Mouse (Mus musculus) neural tube, embryonic 13.5 days (tissue): ENCODE measurements at regions not wholly inside any gene's neighbourhood (a gene's known extent, or its start where the extent isn't known, plus 50 kb on each side); places are given as distances from the start of the nearest gene placed in this dataset.

Experiments used
- ATAC-seq: fragments of 200-750 bp; cut with Nextera tagmentation; 2 replicates; pipeline ENCODE4 v1.8.0; 2017; ENCODE audit warnings: low read depth, mild to moderate bottlenecking, moderate TSS enrichment, moderate library complexity
- H3K27ac ChIP-seq: fragments of 300-500 bp; sonication (generic); replicated peaks from 2 replicates; pipeline ENCODE4 v1.5.1; 2015; ENCODE audit warnings: moderate library complexity, mild to moderate bottlenecking, inconsistent platforms
- H3K27me3 ChIP-seq: fragments of 300-500 bp; sonication (generic); 2 replicates; pipeline ENCODE4 v1.6.1; 2015; ENCODE audit warnings: mild to moderate bottlenecking, inconsistent platforms
- H3K36me3 ChIP-seq: fragments of 300-500 bp; sonication (generic); 2 replicates; pipeline ENCODE4 v1.6.1; 2015; ENCODE audit warnings: mild to moderate bottlenecking, inconsistent platforms
- H3K4me1 ChIP-seq: fragments of 300-500 bp; sonication (generic); replicated peaks from 2 replicates; pipeline ENCODE4 v1.6.1; 2015; ENCODE audit warnings: inconsistent platforms
- H3K4me2 ChIP-seq: fragments of 300-500 bp; sonication (generic); 2 replicates; pipeline ENCODE4 v1.6.1; 2015; ENCODE audit warnings: inconsistent platforms, mild to moderate bottlenecking, moderate library complexity
- H3K4me3 ChIP-seq: fragments of 300-500 bp; sonication (generic); 2 replicates; pipeline ENCODE4 v1.5.1; 2015; ENCODE audit warnings: mild to moderate bottlenecking, inconsistent platforms
- H3K9ac ChIP-seq: fragments of 300-500 bp; sonication (generic); 2 replicates; pipeline ENCODE4 v1.6.1; 2015; ENCODE audit warnings: moderate library complexity, mild to moderate bottlenecking, inconsistent platforms
- H3K9me3 ChIP-seq: fragments of 300-500 bp; sonication (generic); 2 replicates; pipeline ENCODE4 v1.6.1; 2016; ENCODE audit warnings: inconsistent platforms
- WGBS: fragments of 180-500 bp; shearing (Covaris S2); methylation state at CpG from one replicate; pipeline ENCODE4 v1.1.7; 2015; 5-methylcytosine and 5-hydroxymethylcytosine counted together

GRCm38 (mm10) chr10:98837289-98838181 is 76.7 kb upstream of the Atp2b1 start:
- WGBS = 52% methylated on average over 16 of the region's 16 CpGs
- no peak overlapping the region for H3K4me3 ChIP-seq
- H3K27ac ChIP-seq = no peak overlapping the region
- no peaks in the 10 kb centered on the region for H3K36me3 ChIP-seq
- no peak overlapping the region for H3K4me2 ChIP-seq
- no peaks in the 10 kb centered on the region for H3K27me3 ChIP-seq
- no peak for ATAC-seq
- no peaks in the 10 kb centered on the region for H3K4me1 ChIP-seq
- H3K9me3 ChIP-seq = 0 out of 2 replicates have a peak, but pooled peaks cover 10% of the 10 kb centered on the region
- no peak overlapping the region for H3K9ac ChIP-seq

- Histone ChIP-seq H3K27ac (no peak overlapping the region), H3K4me2 (no peak overlapping the region), H3K27me3 (no peaks in the 10 kb centered on the region), H3K9me3 (peaks cover 26% of the 10 kb centered on the region), H3K36me3 (no peaks in the 10 kb centered on the region), H3K4me3 (no peak overlapping the region), H3K9ac (no peak overlapping the region), H3K4me1 (no peaks in the 10 kb centered on the region)
- WGBS = 90% methylated on average over 8 of the region's 8 CpGs
- no peak for ATAC-seq
These were observed 75.1 kb upstream of the Atp2b1 start for GRCm38 (mm10) chr10:98838926-98839679.

- H3K27ac ChIP-seq = no peak overlapping the region
- no peak overlapping the region for H3K4me3 ChIP-seq
- no peak overlapping the region for H3K4me2 ChIP-seq
- no peak for ATAC-seq
- no peak overlapping the region for H3K9ac ChIP-seq
- H3K9me3 ChIP-seq = peaks cover 34% of the 10 kb centered on the region
- H3K27me3 ChIP-seq = no peaks in the 10 kb centered on the region
- H3K36me3 ChIP-seq = no peaks in the 10 kb centered on the region
- no peaks in the 10 kb centered on the region for H3K4me1 ChIP-seq
- 95% methylated on average over 11 of the region's 11 CpGs for WGBS
These were observed 74.2 kb upstream of the Atp2b1 start for GRCm38 (mm10) chr10:98839963-98840362.

DNA sequence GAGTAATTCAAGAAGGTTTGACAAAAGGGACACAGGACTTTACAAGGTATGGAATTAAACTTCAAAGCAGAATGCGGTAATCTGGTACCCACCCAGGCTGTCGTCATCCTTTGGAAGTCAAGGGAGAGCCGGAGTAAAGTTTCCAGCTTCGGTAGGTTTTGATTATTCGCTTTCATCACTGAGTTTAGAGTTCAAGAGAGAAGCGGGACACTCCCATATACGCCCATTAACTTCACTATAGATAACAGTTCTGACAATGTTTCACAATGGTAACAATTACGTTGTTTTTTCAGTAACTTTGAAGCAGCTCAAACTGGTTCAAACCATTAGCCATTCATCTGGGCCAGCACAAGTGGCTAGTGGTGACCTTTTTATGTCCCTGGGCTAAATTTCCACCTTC is 73.8 kb upstream of the Atp2b1 start:
- H3K4me2 ChIP-seq = no peak overlapping the region
- no peaks in the 10 kb centered on the region for H3K27me3 ChIP-seq
- H3K36me3 ChIP-seq = no peaks in the 10 kb centered on the region
- H3K4me1 ChIP-seq = no peaks in the 10 kb centered on the region
- 81% methylated on average over 8 of the region's 8 CpGs for WGBS
- peaks cover 36% of the 10 kb centered on the region for H3K9me3 ChIP-seq
- no peak overlapping the region for H3K27ac ChIP-seq
- no peak for ATAC-seq
- no peak overlapping the region for H3K9ac ChIP-seq
- no peak overlapping the region for H3K4me3 ChIP-seq

DNA sequence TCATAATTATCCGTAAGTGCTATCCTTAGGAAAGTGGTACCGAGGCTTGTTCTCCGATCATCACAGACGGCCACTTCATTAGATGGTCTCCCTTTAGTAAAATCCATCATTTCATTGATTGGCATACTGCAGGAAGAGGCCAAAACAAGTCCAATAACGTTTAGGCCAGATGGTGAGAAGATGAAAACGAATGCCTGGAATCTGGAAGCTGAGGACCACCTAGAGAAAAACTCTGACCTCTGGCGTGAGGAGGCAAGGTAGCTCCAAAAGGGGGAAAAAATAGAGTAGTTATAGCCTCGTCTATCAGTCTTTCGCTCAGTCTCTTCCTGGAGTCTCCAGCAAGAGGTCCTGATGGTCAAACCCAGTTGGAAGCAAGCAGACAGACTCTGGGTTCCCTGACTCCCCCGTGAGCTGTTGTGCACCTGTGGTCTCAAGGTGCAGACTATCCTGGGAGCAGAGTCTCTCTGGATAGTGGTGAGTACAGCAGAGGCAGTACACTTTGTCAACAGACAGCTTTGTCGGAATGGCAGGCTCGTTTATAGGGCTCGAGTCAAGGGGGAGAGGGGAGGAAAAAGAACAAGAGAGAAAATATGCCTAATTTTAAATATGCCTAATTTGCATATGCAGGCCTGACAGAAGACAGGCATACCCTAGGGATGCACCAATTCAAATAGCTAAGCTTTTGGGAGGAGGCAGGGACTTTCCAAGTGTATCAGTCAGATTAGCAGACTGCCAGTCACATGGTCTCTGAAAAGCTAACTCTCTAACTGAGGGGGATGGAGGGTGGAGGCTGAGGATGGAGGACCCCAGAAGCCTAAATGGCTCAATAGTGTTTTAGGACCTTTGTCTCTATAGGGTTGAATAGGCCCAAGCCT is 73.0 kb upstream of the Atp2b1 start:
- no peak overlapping the region for H3K4me2 ChIP-seq
- H3K36me3 ChIP-seq = no peaks in the 10 kb centered on the region
- ATAC-seq = no peak
- H3K27me3 ChIP-seq = no peaks in the 10 kb centered on the region
- 91% methylated on average over 13 of the region's 13 CpGs for WGBS
- no peak overlapping the region for H3K9ac ChIP-seq
- no peaks in the 10 kb centered on the region for H3K4me1 ChIP-seq
- no peak overlapping the region for H3K27ac ChIP-seq
- peaks cover 42% of the 10 kb centered on the region for H3K9me3 ChIP-seq
- H3K4me3 ChIP-seq = no peak overlapping the region

- Histone ChIP-seq H3K4me1 (no peaks in the 10 kb centered on the region), H3K9ac (no peak overlapping the region), H3K27ac (no peak overlapping the region), H3K36me3 (no peaks in the 10 kb centered on the region), H3K4me2 (no peak overlapping the region), H3K9me3 (peaks cover 42% of the 10 kb centered on the region), H3K27me3 (no peaks in the 10 kb centered on the region), H3K4me3 (no peak overlapping the region)
- ATAC-seq = no peak
- WGBS = 78% methylated on average over 3 of the region's 3 CpGs
These were observed 72.3 kb upstream of the Atp2b1 start for GRCm38 (mm10) chr10:98841860-98842259.

DNA sequence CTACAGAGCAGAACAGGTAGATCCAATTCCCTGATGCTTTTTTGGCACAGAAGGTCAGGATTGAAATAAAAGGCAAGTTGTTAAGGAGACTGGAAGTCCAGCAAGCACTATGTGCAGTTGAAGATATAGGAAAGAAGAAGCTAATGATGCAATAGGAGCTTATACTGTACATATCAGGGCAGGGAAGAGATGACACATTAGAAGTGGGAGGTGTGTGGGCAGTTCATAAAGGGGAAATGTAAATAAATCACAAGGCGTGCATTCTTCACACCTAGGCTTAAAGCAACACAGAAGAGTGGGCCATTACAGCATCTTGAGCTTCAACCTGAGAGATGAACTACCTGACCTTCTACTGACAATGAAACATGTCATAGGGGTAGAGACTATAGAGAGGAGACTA is 71.5 kb upstream of the Atp2b1 start:
- peaks cover 42% of the 10 kb centered on the region for H3K9me3 ChIP-seq
- no peak overlapping the region for H3K9ac ChIP-seq
- no peaks in the 10 kb centered on the region for H3K27me3 ChIP-seq
- 87% methylated on average over 1 of the region's 1 CpGs for WGBS
- H3K4me3 ChIP-seq = no peak overlapping the region
- no peak overlapping the region for H3K27ac ChIP-seq
- H3K4me1 ChIP-seq = no peaks in the 10 kb centered on the region
- no peak overlapping the region for H3K4me2 ChIP-seq
- no peak for ATAC-seq
- H3K36me3 ChIP-seq = no peaks in the 10 kb centered on the region

GRCm38 (mm10) chr10:98849851-98850250 is 64.4 kb upstream of the Atp2b1 start:
- Histone ChIP-seq H3K9me3 (peaks cover 14% of the 10 kb centered on the region; the same call in 1 of the 2 replicates), H3K4me3 (no peak overlapping the region), H3K27ac (no peak overlapping the region), H3K9ac (no peak overlapping the region), H3K36me3 (no peaks in the 10 kb centered on the region), H3K4me1 (no peaks in the 10 kb centered on the region), H3K27me3 (no peaks in the 10 kb centered on the region), H3K4me2 (no peak overlapping the region)
- 91% methylated on average over 3 of the region's 3 CpGs for WGBS
- no peak for ATAC-seq

GRCm38 (mm10) chr10:98857395-98857794 is 56.8 kb upstream of the Atp2b1 start:
- Histone ChIP-seq H3K4me3 (no peak overlapping the region), H3K27ac (no peak overlapping the region), H3K4me2 (no peak overlapping the region), H3K9ac (no peak overlapping the region), H3K27me3 (no peaks in the 10 kb centered on the region), H3K36me3 (no peaks in the 10 kb centered on the region), H3K9me3 (no peaks in the 10 kb centered on the region), H3K4me1 (no peaks in the 10 kb centered on the region)
- WGBS = 59% methylated on average over 3 of the region's 3 CpGs
- no peak for ATAC-seq

DNA sequence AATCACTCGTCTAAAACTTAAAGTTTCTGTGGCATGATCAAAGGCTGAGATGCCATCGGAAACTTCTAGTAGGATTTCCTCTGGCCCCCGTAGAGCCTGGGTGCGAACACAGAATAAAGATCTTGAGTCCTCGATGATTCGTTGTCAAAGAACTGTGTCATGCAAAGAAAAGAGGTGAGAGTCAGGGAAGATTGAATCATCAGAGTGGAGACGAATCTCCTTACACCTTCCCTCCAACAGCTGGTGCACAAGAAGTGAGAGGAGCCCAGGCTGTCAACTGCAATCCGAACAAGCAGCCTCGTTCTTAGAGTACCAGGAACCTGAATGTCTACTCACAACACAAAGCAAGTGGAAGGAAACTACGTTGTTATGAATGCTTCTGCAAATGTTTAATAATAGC is 52.7 kb upstream of the Atp2b1 start:
- H3K9ac ChIP-seq = no peak overlapping the region

DNA sequence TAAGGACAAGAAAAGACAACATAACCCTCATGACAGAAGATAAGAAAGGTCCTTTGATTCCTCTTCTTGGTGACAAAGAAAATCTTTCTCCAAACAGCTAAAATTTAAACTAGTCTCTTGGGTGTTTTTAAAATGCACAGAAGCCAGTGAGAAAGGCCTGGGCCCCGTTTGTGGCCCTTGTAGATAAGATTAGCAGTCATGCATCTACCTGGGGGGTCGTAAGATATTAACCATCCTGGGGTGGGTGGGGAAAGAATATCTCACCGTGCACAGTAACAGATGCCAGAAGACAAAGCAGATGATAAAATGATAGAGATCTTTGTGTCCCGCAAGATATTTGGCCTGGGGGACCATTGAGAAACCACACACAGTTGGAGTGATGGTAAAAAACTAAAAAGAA is 51.5 kb upstream of the Atp2b1 start:
- ATAC-seq = no peak
- H3K9me3 ChIP-seq = no peaks in the 10 kb centered on the region
- H3K4me3 ChIP-seq = no peak overlapping the region
- no peak overlapping the region for H3K4me2 ChIP-seq
- no peak overlapping the region for H3K27ac ChIP-seq
- H3K4me1 ChIP-seq = no peaks in the 10 kb centered on the region
- no peaks in the 10 kb centered on the region for H3K36me3 ChIP-seq
- no peak overlapping the region for H3K9ac ChIP-seq
- WGBS = 76% methylated on average over 4 of the region's 4 CpGs
- no peaks in the 10 kb centered on the region for H3K27me3 ChIP-seq

More for the DNA sequence above, 52.7 kb upstream of the Atp2b1 start:
- no peak for ATAC-seq
- Histone ChIP-seq H3K4me3 (no peak overlapping the region), H3K9me3 (no peaks in the 10 kb centered on the region), H3K4me1 (no peaks in the 10 kb centered on the region), H3K36me3 (no peaks in the 10 kb centered on the region), H3K4me2 (no peak overlapping the region), H3K27me3 (no peaks in the 10 kb centered on the region), H3K27ac (no peak overlapping the region)
- WGBS = 86% methylated on average over 10 of the region's 10 CpGs

DNA sequence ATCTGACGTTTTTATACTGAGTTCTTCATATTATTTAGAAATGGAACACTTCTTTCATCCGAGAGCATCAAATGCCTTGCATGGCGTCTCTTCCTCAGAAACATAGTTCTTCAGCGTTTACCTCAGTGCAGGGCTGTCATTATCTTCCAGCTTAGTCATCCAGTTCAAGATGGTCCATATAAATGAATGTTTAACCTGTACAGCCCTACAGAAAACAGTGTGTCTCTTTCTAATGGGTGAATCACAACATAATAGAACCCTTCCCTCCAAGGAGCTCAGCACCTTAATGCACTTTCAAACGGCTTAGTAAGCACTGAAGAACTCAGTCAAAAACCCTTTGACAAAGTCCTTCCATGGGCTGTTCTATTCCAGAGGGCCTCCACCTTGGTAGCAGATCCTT is 49.8 kb upstream of the Atp2b1 start:
- ATAC-seq = no peak
- Histone ChIP-seq H3K27me3 (no peaks in the 10 kb centered on the region), H3K4me1 (no peaks in the 10 kb centered on the region), H3K9ac (no peak overlapping the region), H3K36me3 (no peaks in the 10 kb centered on the region), H3K27ac (no peak overlapping the region), H3K9me3 (no peaks in the 10 kb centered on the region), H3K4me3 (no peak overlapping the region), H3K4me2 (no peak overlapping the region)
- WGBS = 88% methylated on average over 5 of the region's 5 CpGs
